Mouse (Mus musculus): ENCODE results near the gene Stx16.

Gene Stx16

DNA sequence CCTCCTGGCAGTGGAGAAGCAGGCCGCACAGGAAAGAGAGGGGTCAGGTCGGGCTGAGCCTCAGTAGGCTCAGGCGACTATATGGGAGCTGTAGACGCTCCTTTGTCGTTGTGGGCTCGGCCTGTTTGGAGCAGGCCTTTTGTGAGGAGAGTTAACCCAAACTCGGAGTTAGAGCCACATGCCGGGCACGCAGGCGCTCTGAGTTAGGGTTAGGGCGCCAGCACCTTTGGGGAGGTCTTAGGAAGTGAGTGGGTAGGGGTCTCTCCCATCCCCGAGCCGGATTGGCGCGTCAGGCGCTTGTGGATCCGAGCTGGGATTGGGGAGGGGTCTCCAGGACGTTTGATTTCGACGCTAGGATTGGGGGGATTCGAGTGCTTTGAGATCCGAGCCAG lies 321 bp downstream of the Stx16 start:
- peak; percentile 67 for DNase-seq (ENCODE audit: low spot score)

DNA sequence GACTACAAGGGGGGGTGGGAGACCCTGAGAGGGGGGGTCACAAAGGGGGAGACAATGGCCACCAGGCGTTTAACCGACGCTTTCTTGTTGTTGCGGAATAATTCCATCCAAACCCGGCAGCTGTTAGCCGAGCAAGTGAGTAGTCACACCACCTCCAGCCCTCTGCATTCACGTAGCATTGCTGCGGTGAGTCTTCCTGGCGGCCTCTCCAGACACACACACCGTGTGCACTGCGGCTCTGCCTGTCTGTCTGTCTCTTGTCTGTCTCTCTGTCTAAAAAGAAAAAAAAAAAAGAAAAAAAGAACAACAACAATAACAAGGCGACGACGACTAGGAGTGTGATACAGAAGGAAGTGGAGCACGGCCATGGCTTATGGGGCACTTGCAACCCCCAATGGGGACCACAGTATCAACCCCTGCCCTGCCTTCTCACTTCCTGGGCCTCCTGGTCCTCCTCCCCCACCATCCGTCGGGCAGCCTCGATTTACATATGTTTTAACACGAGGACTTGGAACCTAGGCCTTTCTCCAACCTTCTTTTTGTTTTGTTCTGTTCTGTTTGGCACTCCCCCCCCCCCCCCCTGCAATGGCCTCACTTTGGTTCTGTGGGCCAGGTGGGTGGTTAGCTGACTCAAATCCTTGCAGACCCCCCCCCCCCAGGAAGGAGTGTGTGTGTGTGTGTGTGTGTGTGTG lies 1.0 kb downstream of the Stx16 start:
- peak; percentile 72 for DNase-seq (ENCODE audit: low spot score)

DNA sequence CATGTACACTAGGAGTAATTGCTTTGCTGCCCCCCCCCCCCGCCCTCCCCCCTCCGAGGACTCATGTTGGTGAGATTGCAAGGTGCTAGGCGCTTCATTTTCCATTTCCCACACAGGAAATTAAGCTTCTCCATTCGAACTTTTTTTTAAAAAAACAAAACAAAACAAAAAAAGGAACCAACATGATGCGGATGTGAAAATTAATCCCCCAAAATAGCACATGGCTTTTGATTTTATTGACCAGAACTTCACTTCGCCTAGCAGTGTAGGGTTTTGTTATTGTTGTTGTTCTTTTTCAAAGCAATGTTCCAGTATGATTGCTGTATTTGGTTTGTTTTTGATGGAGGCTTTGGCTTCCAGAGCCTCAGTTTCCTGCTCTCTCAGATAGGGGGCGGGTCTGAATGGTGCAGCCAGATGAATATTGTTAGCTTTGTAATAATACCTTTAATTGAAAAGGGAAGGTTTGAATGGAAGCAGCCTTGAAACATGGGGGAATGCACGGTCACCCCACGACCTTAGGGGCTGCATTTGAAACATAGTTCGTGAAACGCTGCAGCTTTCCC lies 1.7 kb downstream of the Stx16 start:
- no peak for DNase-seq (ENCODE audit: low spot score)

DNA sequence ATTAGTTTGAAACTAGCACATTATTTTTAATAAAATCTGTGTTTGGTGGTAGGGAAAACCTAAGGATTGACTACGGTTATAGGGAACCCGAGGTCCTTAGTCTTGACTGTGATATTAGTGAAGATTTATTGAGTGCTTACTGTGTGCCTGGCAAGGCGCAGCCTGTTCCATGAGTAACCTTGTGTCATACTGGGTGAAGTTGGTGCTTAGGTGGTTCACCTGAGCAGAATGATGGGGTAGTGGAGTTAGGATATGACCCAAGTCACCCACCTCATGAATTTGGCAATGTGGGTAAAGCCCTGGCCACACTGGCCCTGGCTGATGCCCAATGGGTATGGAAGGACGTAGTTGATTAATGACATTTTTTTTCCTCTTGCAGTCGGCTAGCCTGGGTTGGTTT lies 5.7 kb downstream of the Stx16 start:
- DNase-seq (ENCODE audit: low spot score), result no peak

DNA sequence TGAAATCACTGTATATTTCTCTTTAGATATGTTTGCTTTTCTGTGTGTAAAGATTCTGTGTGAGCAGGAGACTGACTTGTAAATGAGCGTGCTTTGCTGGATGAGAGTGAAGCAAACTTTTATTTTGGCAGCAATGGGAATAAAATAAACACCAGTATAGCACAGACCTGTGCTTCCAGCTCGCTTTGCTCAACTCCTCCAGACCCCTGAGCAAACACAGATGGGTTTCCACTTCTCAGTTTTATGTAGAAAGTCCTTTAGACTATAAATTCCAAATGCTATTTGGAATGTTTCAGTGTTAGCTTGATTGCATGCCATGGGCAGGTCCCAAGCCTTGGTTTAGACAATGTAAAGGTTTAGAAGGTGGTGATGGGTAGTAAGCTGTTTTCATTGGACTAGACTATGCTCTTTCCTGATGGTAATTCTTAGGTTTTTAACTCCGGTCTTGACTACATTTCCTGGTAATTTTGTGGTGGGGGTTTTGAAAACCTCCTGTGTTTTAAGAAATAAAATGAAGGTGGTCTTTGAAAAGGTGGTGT lies 6.3 kb downstream of the Stx16 start:
- no peak for DNase-seq (ENCODE audit: low spot score)

DNA sequence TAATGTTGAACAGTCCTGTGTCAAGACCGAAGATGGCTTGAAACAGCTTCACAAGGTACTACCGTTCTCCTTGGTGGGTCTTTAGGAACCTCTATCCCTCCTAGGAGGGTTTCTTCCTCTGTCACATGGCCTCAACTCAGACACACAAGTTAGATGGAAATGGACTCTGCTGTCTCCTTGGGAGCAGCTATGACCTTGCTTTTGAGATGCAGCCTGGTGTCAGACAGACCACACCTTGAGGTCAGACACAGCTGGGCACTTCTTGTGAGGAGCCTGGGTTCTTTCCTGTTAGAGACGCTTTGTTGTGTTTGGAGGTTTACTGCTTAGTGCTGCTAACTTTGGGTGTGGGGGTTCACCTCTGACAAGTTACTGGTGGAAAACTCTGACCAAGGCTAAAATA lies 19.0 kb downstream of the Stx16 start:
- DNase-seq (ENCODE audit: low spot score), result no peak

DNA sequence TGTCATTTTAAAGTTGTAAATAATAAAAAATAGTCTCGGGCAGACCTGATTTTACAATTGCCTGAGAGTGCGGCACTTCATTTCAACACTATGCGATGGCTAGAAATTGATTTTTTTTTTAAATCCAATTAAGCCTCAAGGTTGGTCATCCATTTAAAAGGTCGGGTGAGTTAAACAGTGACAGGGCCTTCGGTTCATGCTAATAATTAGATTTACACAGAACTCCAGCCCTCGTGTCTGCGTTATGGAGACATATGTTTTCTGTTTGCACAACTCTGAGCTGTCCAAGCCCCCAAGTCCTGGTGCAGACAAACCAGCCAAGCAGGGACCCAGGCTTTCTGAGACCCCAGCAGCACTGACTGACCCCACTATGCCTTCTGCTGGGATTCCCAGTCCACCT lies 26.3 kb downstream of the Stx16 start:
- no peak for DNase-seq (ENCODE audit: low spot score)

DNA sequence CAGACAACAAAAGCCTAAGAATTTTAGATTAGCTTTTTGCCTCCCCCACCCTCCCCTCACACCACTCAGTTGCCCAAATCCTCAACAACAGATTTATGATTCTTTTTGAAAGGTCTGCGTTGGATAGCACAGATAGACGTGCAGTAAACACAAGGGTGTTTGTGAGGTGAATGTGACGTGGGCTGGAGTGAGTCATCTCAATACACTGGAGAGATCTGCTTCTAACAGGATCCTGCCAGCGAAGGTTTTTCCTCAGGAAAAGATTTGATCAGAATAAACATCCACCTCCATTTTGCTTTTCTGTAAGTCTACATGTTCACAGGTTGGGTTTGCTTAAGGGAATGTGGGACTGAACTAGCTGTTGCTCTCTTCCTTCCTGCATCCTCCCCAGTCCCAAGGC lies 27.4 kb downstream of the Stx16 start:
- DNase-seq (ENCODE audit: low spot score), result no peak

DNA sequence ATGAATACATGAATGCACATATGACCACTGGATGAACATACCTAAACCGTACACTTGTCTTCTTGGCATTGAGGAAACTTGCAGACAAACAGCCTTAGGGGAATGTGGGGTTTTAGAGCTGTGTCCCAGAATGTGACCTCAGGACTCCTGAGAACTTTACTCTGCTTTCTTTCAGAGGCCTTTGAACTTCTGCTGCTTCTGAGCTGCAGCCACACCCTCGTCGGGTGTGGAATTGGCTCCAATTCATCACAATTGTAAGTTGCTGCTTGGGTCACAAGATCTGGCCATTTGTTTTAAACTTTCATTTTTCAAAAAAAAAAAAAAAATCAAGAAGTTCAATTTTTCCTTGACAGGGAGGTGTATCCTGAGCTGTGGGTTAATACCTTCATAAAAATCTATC lies 31.3 kb downstream of the Stx16 start:
- DNase-seq (ENCODE audit: low spot score), result no peak

DNA sequence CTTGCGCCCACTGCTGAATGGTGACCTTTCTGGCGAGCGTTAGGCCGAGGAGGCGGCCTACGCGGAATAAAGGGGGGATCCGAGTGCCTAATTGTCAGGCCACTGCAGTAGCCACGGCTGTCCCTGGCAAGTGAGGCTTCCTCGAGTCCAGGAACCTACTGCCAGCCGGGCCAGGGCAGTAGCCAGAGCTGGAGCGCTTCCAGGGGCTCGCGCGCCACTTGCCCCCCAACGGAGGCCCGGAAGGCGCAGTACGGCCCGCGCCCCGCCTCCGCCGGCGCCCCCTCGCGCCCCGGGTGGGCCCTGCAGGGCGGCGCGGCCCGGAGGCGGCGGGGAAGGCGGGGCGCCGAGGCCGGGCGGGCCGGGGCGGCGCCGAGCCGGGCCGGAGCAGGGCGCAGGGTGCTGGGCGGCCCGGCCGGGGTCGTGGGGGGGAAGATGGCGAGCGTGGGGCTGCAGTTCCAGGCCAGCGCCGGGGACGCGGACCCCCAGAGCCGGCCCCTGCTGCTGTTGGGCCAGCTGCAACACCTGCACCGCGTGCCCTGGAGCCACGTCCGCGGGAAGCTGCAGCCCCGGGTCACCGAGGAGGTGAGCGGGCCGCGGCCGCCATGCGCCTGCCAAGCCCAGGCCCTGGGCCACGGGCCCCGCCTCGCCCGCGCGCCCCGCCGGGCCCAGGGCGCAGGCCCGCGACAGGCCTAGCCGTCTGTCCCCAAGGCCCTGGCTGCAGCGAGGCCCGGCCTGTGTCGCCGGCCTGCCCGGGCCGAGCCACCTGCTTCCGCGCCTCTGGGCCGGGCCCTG lies 34.1 kb downstream of the Stx16 start, which contains the start of gene Npepl1:
Npepl1 (plus strand) TSS at position 359 of the 792 bp plus-strand sequence.
- DNase-seq (ENCODE audit: low spot score), result peak; percentile 55

DNA sequence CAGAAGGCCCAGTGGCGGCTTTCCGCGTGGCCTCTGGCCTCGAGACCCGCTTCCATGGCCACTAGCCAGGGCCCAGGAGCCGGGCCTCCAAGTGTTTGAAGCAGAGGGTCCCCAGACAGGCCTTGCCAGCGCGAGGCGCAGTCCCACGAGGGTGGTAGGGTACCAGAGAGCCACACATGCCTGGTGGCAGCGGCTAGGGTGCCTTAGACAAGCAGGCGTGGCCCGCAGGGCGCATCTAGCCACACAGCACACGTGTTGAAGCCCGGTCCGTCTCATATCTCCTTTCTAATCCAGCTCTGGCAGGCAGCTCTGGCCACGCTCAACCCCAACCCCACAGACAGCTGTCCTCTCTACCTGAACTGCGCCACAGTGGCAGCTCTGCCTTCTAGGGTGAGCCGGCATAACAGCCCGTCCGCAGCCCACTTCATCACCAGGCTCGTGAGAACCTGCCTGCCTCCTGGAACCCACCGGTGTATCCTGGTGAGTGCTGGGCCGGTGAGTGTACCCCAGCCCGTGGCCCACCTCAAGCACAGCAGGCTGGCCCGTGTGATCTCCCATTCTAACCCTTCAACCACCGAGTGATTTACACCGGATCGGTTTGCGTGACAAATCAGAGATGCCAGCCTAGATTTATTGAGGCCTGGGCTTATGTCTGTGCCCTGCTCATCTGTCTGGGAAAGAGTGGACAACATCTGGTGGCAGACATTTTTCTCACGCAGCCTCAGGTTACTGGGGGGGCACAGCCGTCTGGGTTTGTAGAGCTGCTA lies 34.9 kb downstream of the Stx16 start:
- peak; percentile 52 for DNase-seq (ENCODE audit: low spot score)

DNA sequence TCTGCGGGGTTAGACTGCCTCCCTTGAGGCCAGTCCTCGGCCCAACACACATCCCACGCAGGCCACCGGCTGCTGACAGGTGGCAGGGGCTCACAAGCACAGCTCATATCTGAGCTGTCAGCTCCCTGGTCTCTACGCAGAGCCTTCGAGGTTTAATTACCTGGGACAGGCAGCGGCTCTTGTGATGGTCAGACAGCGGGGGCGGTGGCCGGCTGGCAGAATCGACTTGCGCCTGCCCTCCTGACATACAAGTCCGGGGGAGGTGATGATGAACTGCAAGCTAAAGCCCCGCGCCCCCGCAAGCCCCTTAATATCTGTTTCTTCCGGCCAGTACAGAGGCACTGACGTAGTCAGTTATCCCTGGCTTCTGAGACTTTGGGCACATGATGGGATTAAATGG lies 36.8 kb downstream of the Stx16 start:
- DNase-seq (ENCODE audit: low spot score), result no peak

DNA sequence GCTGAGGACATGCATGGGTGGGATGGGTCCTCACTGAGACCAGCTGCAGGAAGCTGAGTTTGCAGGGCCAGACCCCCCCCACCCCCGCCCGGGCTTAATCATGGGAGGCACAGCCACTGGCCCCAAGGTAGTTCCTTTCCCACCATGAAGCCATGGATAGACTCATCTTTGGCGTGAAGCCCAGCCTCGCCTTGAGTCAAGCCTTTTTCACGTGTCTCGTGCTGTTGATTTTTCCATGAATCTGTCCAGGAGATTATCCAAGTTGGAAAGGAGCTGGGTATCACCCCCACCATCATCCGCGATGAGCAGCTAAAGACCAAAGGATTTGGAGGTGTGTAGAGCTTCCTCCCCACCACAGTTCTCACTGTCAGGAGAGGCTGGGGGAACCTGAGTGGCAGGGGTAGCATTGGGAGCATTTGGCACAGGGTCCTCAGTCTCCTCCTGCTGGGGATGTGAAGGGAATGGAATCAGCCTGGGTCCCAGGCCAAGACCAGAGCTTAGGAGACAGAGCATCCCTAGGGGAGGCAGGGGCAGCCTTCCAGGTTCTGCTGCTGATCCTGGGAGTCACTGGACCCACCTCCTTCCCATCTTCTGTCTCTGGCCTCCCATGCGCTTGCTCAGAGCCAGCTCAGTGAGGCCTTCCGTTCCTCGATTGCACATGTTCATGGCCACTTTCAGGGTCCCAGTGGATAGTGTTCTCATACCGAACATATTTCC lies 38.2 kb downstream of the Stx16 start:
- no peak for DNase-seq (ENCODE audit: low spot score)

DNA sequence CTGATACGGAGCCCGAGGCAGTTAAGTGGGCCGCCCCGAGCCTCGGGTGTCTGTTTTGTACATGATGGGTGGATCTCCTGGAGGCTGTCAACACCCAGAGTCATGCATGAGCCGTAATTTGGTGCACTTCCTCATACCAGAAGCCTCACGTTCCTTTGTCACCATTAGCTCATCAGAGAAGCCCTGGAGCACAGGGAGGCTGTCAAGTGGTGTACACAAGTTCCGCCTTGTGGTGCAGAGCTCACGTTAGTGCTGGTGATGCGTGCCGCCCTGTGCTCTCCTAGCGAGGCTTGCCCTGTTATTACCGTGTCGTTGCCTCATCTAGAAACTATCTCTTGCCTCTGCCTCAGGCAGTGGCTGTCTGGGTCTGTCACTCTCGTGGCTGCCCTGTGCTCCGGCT lies 40.8 kb downstream of the Stx16 start:
- DNase-seq (ENCODE audit: low spot score), result peak; percentile 52

DNA sequence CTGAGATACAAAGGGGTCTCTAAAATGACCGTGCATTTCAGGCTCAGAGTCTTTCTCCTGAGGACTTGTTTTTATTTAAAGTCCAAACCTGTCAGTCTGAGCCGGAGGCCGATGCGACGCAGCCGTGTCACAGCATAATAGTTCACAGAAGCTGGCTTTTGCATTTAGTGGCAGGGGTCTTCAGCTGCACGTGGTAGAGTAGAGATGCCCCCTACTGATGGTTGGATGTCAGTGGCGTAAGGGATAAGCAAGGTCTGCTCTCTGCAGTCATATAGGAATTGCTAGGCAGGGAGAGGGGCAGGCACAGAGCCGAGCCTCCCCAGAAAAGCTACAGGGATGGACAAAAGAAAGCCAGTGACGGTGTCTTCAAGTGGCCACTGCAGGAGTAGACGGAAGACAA lies 42.0 kb downstream of the Stx16 start:
- DNase-seq (ENCODE audit: low spot score), result peak; percentile 72

DNA sequence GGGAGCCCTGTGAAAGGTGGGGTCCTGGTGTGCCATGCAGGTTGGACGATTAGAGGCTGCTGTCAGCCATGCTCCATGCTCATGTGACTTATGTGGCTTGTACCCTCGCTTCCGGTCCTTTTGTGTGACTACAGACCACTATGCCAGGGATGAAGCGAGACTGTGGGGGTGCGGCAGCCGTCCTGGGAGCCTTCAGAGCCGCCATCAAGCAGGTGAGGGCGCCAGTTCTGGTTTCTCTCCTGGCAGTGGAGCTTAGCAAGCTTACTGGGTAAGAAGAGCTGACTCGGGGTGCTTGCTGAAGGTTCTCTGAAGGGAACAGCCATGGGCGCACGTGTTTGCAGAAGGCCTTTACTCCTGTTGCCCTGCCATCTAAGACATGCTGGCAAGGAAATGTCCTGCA lies 43.2 kb downstream of the Stx16 start:
- DNase-seq (ENCODE audit: low spot score), result no peak

DNA sequence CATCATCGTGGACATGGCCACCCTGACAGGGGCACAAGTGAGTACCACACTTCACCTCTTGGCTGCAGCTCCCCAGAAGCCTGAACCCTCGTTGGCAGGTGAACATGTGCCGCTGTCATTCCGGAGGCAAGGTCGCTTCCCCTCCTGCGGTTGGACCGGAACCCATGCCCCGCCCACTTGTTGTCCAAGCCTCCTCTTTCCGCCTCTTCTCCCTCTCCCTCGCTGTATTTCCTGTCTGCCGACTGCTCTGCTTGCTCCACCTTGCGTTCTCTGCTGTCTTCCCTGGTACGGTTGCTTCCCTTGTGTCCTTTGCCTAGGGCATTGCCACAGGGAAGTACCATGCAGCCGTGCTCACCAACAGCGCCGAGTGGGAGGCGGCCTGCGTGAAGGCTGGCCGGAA lies 44.5 kb downstream of the Stx16 start:
- no peak for DNase-seq (ENCODE audit: low spot score)

DNA sequence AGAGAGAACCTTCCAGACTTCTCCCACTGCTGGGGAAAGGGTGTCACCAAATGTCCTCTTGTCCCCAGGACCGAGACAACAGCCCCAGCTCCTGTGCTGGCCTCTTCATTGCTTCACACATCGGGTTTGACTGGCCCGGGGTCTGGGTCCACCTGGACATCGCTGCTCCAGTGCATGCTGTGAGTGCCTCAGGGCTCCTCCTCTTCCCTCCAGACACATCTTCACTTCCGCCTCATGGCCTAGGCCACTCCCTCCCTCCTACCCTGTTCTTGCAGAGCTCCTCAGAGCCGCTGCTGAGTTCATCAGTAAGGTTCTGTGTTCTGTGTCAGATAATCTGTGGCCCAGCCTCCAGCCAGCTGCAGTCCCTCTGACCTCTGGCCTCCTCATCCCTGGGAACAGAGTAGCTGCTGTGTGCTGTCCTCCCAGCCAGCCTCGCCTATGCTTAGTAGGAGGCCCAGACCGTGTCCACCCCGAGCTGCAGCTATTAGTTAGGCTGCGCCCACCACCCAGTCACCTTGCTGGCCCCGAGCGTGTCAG lies 45.4 kb downstream of the Stx16 start:
- DNase-seq (ENCODE audit: low spot score), result no peak

DNA sequence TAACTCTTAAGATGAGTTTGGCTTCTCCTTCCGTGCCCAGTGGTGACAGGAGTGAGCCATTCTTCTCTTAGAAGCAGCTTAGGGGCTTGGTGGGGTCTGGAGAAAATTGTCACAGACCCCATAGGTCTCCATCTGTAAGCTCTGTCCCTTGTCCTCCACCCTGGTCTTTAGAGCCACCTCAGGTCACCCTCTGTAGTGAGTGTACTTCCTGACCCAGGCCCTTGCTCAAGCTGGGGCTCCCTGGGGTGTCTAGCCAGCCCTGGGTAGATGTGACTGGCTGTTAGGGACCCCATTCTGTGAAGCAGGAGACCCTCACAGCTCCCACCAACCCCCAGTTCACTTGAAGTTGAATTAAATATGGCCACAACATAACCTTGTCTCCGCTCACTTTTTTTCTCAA lies 46.2 kb downstream of the Stx16 start:
- DNase-seq (ENCODE audit: low spot score), result no peak

DNA sequence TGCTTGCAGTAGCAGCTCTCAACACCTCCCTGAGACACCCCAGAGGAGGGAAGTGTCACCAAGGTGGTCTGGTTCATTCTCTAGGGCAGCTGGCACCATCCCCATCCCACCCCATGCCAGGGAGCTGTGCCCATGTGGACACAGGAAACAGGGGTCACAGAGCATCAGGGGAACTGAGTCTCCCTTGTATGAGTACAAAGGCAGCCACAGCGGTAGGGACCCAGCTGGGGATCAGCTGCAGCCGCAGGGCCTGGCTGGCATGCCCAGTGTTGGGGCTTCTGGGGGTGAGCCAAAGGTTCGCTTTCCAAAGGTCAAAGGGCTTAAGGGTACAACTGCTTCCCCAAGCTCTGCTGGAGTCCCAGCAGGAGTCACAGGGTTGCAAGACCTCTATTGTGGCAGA lies 47.6 kb downstream of the Stx16 start:
- no peak for DNase-seq (ENCODE audit: low spot score)

Data from embryo, embryonic 10 days (tissue).